Mouse (Mus musculus): Measurements from ENCODE around the gene Nkain4.

GRCm38 (mm10) chr2:180940187-180940586 is 14.3 kb downstream of the Nkain4 start:
- TF ChIP-seq POLR2A (IDR thresholded peaks at IDR 0.05; ENCODE audit: low read depth, low read length): no peak
- no peak for TF ChIP-seq CTCF (IDR thresholded peaks at IDR 0.05; ENCODE audit: extremely low read depth, insufficient read depth, insufficient read length, insufficient replicate concordance)

Data from spleen, adult 2 months (tissue).